Mouse (Mus musculus) kidney, adult 2 months (tissue): Measurements from ENCODE around the gene Scml4.

ENCODE experiments used
- CTCF ChIP-seq: fragments of 200-500 bp; conservative IDR thresholded peaks from 2 replicates; pipeline ENCODE4 v1.5.1; 2011; ENCODE audit warnings: low read depth, mild to moderate bottlenecking, control low read depth, low read length, moderate library complexity, mixed read lengths; ENCODE audit not compliant: insufficient read depth, insufficient read length
- POLR2A ChIP-seq: fragments of 200-500 bp; IDR thresholded peaks from one replicate; pipeline ENCODE4 v1.6.1; 2011; ENCODE audit warnings: low read depth, low read length, control low read depth

GRCm38 (mm10) chr10:42840036-42840435, 20.1 kb upstream of the Scml4 start:
- TF ChIP-seq POLR2A (no peak), CTCF (no peak)
